Mouse (Mus musculus) C2C12 (cell line): Measurements from ENCODE around the gene Cldn24.

Source experiments
- CEBPB ChIP-seq: IDR thresholded peaks from one replicate; pipeline ENCODE4 v1.6.1; 2011; ENCODE audit warnings: low read depth, mild to moderate bottlenecking, control low read depth, moderate library complexity
- CTCF ChIP-seq: IDR thresholded peaks from one replicate; pipeline ENCODE4 v1.5.1; 2011; ENCODE audit not compliant: control insufficient read depth, insufficient read depth, insufficient read length

GRCm38 (mm10) chr8:47811221-47811620 is 10.7 kb upstream of the Cldn24 start:
- TF ChIP-seq CTCF (no peak), CEBPB (no peak)
